Mouse (Mus musculus) mouse trophoblast stem cell (cell line): ENCODE results near the gene D630045J12Rik.

ENCODE experiments used
- in situ Hi-C, 2 experiments: fragments of 300-500 bp; cut with MseI, MboI; formaldehyde crosslinking; loops; 2 replicates in 1 of 2; 3 replicates in 1 of 2; pipeline ENCODE4 v1.15.1; 2025

Gene D630045J12Rik

DNA sequence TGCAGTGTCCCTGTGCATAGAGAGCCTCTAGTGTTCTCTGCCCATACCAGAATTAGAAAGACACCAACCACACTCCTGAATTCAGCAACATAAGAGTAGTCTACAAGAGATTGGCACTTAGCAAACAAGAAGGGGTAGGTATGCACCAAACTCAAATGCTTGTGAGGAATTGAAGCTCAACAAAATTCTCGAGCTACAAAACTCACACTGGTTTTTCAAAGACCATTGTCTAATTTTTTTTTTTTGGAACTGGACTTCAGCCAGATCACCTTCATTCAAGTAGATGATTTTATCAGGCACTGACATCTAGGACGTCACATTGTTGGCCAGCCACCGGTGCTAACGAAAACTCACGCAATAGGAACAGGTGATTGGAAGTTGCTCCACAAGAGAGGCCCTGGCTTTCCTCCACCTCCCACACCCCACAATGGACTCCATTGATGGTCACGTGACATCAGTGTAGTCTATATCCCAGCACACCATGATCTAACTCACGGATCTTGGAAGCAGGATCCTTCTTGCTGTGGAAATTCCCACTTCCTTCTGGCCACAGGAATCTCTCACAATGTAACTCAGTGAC is 151.5 kb downstream of the D630045J12Rik start:
- in situ Hi-C loops = no loop called here

DNA sequence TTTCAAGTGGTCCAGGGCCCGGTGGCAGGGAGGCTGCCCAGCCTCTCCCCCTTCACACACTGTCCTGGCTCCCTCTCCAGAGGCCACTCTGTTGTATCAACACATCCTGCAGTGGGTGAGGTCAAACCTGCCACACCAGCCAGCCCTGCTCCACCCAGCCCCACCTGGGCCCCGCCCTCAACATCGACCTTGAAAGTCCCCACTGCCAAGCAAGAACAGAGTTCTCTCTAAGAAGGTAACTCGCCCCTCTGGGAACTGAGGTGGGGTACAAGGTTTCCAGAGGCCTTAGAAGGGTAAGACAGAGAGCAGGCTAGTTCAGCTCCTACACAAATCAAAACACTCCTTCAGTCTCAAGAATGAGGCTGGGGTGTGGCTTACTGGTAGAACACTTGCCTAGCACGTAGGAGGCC is 156.8 kb downstream of the D630045J12Rik start:
- in situ Hi-C loops = no loop called here

DNA sequence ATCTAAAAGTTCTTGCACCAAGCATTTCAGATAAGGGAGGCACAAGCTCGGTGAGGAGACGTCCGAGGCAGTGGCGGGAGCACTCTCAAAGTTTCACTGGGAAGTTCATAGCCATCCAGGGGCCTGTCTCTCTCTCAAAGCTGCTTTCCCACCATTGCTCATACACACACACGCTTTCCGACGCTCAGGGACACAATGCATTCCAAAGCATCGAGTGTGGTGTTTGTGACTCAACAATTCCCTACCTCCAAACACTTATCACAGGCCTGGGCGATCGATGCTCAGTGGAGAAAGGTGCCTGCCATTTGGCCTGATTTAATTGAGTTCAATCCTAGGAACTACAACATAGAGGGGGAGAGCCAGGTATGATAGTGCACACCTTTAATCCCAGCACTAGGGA is 159.1 kb downstream of the D630045J12Rik start:
- in situ Hi-C loops = no loop called here

DNA sequence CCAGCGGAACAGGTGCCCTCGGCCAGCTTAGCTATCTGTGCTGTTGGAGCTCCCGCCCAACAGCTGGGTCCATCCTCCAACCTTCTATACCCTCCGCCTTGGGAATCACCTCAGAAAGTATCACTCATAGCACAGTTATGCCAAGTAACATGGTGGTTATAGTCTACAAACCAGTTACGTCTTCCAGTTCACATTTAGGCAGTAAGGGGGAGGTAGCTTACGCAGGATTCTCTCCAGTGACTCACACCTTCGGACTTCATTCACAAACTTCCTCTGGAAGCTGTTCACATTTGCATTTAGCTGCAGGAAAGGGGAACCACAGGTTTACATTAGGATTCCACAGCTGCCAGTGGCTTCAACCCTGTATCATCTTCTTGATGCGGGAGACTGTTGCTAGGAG is 161.3 kb downstream of the D630045J12Rik start:
- in situ Hi-C loops = no loop called here

DNA sequence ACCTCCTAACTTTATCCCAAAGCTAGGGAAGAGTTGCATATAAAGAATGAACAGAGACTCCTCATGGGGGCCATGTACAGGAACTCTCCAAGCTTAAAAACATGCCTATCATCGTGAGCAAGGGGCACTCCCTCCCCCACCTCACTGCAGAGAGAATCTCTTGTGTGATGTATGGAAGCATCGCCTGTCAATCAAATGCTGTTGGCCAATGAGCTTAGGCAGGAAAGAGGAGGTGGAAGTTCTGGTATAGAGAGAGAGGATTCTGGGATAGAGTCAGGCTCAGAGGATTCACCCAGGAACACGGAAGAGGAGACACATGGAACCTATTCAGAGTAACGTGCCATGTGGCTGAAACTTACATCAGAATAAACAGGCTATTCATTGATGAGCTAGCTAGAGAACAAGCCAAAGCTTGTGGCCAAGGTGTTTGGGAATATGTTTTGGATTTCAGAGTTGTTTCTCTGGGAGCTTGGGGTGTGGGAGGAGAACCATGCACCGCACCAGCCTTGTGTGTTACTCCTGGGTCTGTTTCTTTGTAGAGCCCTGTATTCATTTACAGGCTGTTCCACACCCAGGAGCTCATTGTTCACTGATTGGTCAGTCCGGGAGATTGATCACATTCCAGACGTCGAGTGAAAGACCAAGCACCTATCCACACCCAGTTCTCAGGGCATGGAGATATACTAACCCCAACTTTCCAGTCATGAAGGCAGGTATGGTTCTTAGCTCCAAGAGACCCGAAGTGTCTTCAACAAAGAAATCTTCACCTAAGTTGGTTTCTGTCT is 166.4 kb downstream of the D630045J12Rik start:
- in situ Hi-C loops = no loop called here

DNA sequence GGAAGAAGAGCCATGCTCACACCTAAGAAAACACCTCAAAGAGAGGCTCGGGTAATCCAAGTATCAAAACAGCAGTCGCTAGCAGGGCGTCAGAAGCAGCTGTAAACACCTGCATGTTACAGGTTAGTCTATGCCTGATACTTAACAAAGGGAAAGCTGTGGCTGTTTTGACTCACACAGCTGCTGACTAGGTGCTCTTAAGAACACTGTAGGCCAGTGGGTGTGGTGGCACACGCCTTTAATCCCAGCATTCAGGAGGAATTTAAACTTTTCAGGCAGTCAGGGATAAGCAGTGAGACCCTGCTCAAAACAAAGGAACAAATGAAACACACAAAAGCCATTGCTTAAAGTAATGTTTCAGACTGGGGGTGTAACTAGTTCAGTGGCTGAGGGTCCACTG is 170.6 kb downstream of the D630045J12Rik start:
- in situ Hi-C loops = no loop called here

DNA sequence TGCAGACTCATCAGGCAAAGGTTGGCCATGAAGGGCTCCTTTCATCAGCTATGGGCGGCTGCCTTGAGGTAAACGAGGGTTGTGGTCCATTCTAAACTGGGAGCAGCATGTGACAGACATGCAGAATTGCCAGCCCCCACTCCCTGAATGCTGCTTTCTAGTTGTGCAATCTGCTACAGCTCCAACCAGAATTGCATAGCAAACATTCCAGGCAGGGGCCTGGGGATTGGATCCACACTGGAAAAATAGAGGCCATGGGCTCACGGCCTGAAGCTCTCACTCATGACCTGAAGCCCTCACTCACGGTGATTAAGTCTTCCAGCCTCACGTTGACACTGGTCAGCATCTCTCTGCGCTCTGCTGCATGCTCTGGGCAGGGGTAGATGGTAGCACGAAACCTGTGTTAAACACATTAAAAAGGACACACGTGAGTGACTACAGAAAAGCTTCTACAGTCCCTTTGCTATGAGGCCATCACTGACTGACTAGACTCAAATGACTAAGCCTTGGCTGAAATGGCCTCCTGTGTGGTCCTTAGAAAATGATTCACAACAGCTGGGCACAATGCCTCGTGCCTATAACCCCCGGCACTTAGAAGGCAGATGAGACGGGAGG is 172.0 kb downstream of the D630045J12Rik start:
- in situ Hi-C loops = no loop called here

DNA sequence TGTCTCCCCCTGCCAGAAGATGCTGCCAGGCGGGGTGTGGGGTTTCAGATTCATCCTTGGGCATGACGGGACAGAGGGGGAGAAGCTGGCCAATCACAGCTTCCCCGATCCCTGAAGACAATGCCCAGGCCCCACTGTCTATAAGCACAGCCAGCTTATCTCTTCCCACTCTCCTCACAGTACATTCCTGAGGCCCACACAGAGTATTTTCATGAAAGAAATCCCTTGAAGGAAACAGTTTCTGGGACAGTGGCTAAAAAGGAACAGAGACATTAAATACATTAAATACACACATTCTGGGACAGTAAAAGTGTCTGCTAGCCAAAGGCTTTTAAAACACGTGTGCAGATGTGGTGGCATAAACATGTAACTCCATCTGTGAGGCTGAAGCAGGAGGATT is 173.4 kb downstream of the D630045J12Rik start:
- in situ Hi-C loops = no loop called here

DNA sequence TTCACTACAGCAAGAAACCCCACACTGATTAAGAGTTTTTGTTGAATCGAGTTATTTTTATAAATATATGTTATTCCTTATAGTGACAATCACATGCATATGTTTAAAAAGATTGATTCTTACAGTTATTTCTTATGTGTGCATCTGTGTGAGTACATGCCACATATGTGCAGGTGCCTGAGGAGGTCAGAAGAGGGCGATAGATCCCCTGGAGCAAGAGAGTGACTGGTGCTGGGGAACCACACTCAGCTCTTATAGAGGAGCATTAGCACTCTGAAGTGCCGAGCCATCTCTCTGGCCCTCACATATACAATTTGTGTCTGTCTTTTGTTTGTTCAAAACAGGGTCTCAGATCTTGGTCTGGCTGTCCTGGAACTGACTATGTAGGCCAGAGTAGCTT is 180.2 kb downstream of the D630045J12Rik start:
- in situ Hi-C loops = no loop called here
